Mouse (Mus musculus) kidney, embryonic 14.5 days (tissue): ENCODE data around the gene Lactb. TPM values are rescaled to one million over a fixed set of nuclear protein-coding genes. Genes with fewer than 3 reads are reported as not detected.
"Not testable (repeated sequence)": the region's sequence is repeated elsewhere in the genome, so short reads cannot be mapped to it uniquely, and the experiment has no call there.

Source experiments
- ATAC-seq: fragments of 200-750 bp; cut with Nextera tagmentation; 2 replicates; pipeline ENCODE4 v1.8.0; 2017; ENCODE audit warnings: moderate number of reproducible peaks, mild to moderate bottlenecking, moderate TSS enrichment, moderate library complexity; ENCODE audit not compliant: low FRiP score, low TSS enrichment
- H3K27ac ChIP-seq: fragments of 300-500 bp; sonication (generic); 2 replicates; pipeline ENCODE4 v1.5.1; 2014; ENCODE audit warnings: low read depth, mild to moderate bottlenecking, low read length, moderate library complexity, mixed read lengths
- H3K27me3 ChIP-seq: fragments of 300-500 bp; sonication (generic); 2 replicates; pipeline ENCODE4 v1.6.1; 2014; ENCODE audit warnings: mild to moderate bottlenecking, low read length; ENCODE audit not compliant: control insufficient read depth, insufficient read depth
- H3K36me3 ChIP-seq: fragments of 300-500 bp; sonication (generic); 2 replicates; pipeline ENCODE4 v1.6.1; 2014; ENCODE audit warnings: low read length, mixed read lengths; ENCODE audit not compliant: control insufficient read depth, insufficient read depth
- H3K4me1 ChIP-seq: fragments of 300-500 bp; sonication (generic); 2 replicates; pipeline ENCODE4 v1.6.1; 2014; ENCODE audit warnings: low read length, mixed read lengths; ENCODE audit not compliant: control insufficient read depth, insufficient read depth
- H3K4me2 ChIP-seq: fragments of 300-500 bp; sonication (generic); replicated peaks from 2 replicates; pipeline ENCODE4 v1.6.1; 2014; ENCODE audit warnings: low read depth, mild to moderate bottlenecking, low read length
- H3K4me3 ChIP-seq: fragments of 300-500 bp; sonication (generic); 2 replicates; pipeline ENCODE4 v1.5.1; 2014; ENCODE audit warnings: mild to moderate bottlenecking, low read length
- H3K9ac ChIP-seq: fragments of 300-500 bp; sonication (generic); 2 replicates; pipeline ENCODE4 v1.6.1; 2014; ENCODE audit warnings: low read depth, mild to moderate bottlenecking, low read length, moderate library complexity
- H3K9me3 ChIP-seq: fragments of 300-500 bp; sonication (generic); 2 replicates; pipeline ENCODE4 v1.6.1; 2016; ENCODE audit warnings: low read length; ENCODE audit not compliant: control insufficient read depth
- WGBS: fragments of 180-500 bp; shearing (Covaris S2); extraction: QIAGEN DNeasy Blood & Tissue Kit; methylation state at CpG from one replicate; pipeline ENCODE4 v1.1.7; 2014; 5-methylcytosine and 5-hydroxymethylcytosine counted together
- polyA plus RNA-seq: library from polyadenylated mRNA; unstranded; fragments of >200 nt; fragmentation: Nextera tagmentation; extraction: Ambion mirVana; gene quantifications from 2 replicates; pipeline ENCODE4 v1.2.1, GENCODE M21; 2014

Gene Lactb
- polyA plus RNA-seq, 1 experiment from 2014 or later = 23.4 TPM

GRCm38 (mm10) chr9:66913254-66913934 is 61.9 kb downstream of the Lactb start:
- H3K9ac ChIP-seq, ATAC-seq, H3K27ac ChIP-seq, H3K9me3 ChIP-seq, H3K4me1 ChIP-seq, H3K4me3 ChIP-seq, H3K36me3 ChIP-seq, H3K27me3 ChIP-seq, H3K4me2 ChIP-seq: not testable (repeated sequence)
- 93% methylated on average over 5 of the region's 5 CpGs for WGBS

DNA sequence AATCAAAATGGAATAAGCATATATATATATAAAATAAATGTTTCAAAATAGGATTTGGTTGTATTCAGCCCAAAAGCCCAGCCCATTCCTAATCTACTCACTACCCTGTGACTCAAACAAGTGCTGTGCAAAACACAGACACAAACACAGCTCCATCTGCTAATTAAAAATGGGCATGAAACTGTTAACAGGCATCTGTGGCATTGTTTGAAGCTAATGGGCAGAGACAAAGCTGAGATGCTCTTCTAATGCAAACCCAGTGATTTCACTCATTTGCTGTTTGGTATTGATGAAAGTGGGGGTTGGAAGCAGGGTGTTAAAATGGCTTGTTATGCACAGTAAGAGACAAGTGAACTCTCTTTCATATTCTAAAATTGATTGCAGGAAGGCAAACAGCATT is 63.0 kb downstream of the Lactb start:
- no peaks in the 10 kb centered on the region for H3K4me1 ChIP-seq
- H3K9me3 ChIP-seq = no peaks in the 10 kb centered on the region
- no peak for ATAC-seq
- H3K4me2 ChIP-seq = no peak overlapping the region
- no peak overlapping the region for H3K9ac ChIP-seq
- 0 out of 2 replicates have a peak, but pooled peaks cover 3% of the 10 kb centered on the region for H3K36me3 ChIP-seq
- H3K4me3 ChIP-seq = no peak overlapping the region
- H3K27ac ChIP-seq = no peak overlapping the region
- no peaks in the 10 kb centered on the region for H3K27me3 ChIP-seq

DNA sequence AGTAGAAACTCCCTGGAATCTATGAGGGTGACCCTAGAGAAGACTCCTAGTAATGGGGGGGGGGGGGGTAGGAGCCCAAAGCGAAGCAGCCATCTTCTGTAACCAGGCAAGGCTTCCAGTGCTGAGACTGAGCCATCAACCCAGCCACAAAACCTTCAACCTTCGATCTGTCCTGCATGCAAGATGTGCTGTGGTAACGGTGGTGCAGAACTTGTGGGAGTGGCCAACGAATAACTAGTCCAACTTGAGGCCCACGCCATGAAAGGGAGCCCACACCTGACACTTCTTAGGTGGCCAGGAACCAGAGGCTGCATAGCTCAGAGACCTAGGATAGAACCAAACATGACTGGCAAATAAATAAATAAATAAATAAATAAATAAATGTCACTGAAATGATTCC is 64.6 kb downstream of the Lactb start:
- Histone ChIP-seq H3K36me3 (0 out of 2 replicates have a peak, but pooled peaks cover 3% of the 10 kb centered on the region), H3K4me2 (no peak overlapping the region), H3K4me1 (no peaks in the 10 kb centered on the region), H3K9ac (no peak overlapping the region), H3K9me3 (no peaks in the 10 kb centered on the region), H3K27ac (no peak overlapping the region), H3K4me3 (no peak overlapping the region), H3K27me3 (no peaks in the 10 kb centered on the region)
- ATAC-seq = no peak
- WGBS = 95% methylated on average over 5 of the region's 5 CpGs

- Histone ChIP-seq H3K9me3 (no peaks in the 10 kb centered on the region), H3K4me1 (no peaks in the 10 kb centered on the region), H3K9ac (no peak overlapping the region), H3K4me2 (no peak overlapping the region), H3K36me3 (0 out of 2 replicates have a peak, but pooled peaks cover 1% of the 10 kb centered on the region), H3K27me3 (no peaks in the 10 kb centered on the region), H3K27ac (no peak overlapping the region), H3K4me3 (no peak overlapping the region)
- WGBS = 85% methylated on average over 7 of the region's 7 CpGs
- ATAC-seq = no peak
These were observed 65.4 kb downstream of the Lactb start for GRCm38 (mm10) chr9:66909922-66910321.

DNA sequence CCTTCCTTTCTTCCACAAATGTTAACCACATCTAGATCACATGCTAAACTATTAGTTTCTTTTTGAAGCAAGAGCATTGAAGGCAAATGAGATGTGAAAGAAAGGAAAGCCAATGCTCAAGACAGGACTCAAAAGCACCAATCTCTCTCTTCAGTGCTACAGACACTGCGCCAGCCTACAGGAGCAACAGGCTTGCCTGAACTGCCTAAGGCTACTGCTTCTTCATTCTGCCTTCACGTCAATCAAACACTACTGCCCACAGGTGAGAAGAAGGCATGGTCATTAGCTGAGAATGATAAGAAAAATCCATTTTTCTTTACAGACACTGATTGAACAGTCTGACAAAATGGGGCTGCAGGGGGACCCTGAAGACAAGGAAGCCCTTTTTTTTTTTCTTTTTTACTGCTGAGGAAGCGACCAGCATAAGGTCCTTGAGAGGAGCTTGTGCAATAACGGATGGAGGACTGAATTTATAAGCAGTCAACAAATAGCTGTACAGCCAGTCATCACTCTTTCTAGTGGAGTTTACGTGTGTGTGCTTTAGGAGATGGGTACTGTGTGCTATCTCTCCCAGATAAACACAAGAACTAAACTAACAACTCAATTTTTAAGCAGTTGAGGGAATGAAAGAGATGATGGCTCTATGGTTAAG is 67.4 kb downstream of the Lactb start:
- ATAC-seq = no peak
- no peak overlapping the region for H3K4me3 ChIP-seq
- H3K9me3 ChIP-seq = no peaks in the 10 kb centered on the region
- 86% methylated on average over 5 of the region's 5 CpGs for WGBS
- no peaks in the 10 kb centered on the region for H3K27me3 ChIP-seq
- no peaks in the 10 kb centered on the region for H3K4me1 ChIP-seq
- H3K9ac ChIP-seq = no peak overlapping the region
- no peak overlapping the region for H3K4me2 ChIP-seq
- no peak overlapping the region for H3K27ac ChIP-seq
- no peaks in the 10 kb centered on the region for H3K36me3 ChIP-seq

GRCm38 (mm10) chr9:66907126-66907525 is 68.2 kb downstream of the Lactb start:
- Histone ChIP-seq H3K27me3 (no peaks in the 10 kb centered on the region), H3K4me1 (no peaks in the 10 kb centered on the region), H3K4me2 (no peak overlapping the region), H3K9ac (no peak overlapping the region), H3K36me3 (no peaks in the 10 kb centered on the region), H3K9me3 (no peaks in the 10 kb centered on the region), H3K27ac (no peak overlapping the region), H3K4me3 (no peak overlapping the region)
- no peak for ATAC-seq
- WGBS = 88% methylated on average over 8 of the region's 8 CpGs

GRCm38 (mm10) chr9:66905990-66906389 is 69.3 kb downstream of the Lactb start:
- no peak overlapping the region for H3K4me3 ChIP-seq

More at GRCm38 (mm10) chr9:66905990-66906389, 69.3 kb downstream of the Lactb start:
- WGBS = 66% methylated on average over 9 of the region's 9 CpGs
- Histone ChIP-seq H3K9me3 (no peaks in the 10 kb centered on the region), H3K27ac (no peak overlapping the region), H3K4me2 (no peak overlapping the region), H3K9ac (no peak overlapping the region), H3K36me3 (no peaks in the 10 kb centered on the region), H3K27me3 (no peaks in the 10 kb centered on the region), H3K4me1 (no peaks in the 10 kb centered on the region)
- no peak for ATAC-seq

Other genes starting within 250 kb of the Lactb start
- 6.0 and 13.8 TPM in 2 replicates for gene Aph1b, start 180.0 kb downstream of the Lactb start, polyA plus RNA-seq
- gene Gm10647, start 178.4 kb downstream of the Lactb start, polyA plus RNA-seq = 0.40 and 0.81 TPM in 2 replicates
- 3.3 and 4.7 TPM in 2 replicates for gene Aph1c, start 140.8 kb downstream of the Lactb start, polyA plus RNA-seq
- gene Rab8b, start 55.8 kb downstream of the Lactb start, polyA plus RNA-seq = 18.0 and 27.3 TPM in 2 replicates
- gene Rps27l, start 29.4 kb downstream of the Lactb start, polyA plus RNA-seq = 724 and 1,042 TPM in 2 replicates
- gene Tpm1, start 73.9 kb upstream of the Lactb start, polyA plus RNA-seq = 395 and 422 TPM in 2 replicates